Mouse (Mus musculus): ENCODE data around the gene Hdac1. TPM values are rescaled to one million over a fixed set of nuclear protein-coding genes. Genes with fewer than 3 reads are reported as not detected.
A peak's percentile ranks its signal among the peaks of the same experiment; 100 is the strongest.

The Hdac1 gene
- polyA plus RNA-seq, 1 experiment from 2014 or later: 76.0 TPM

GRCm38 (mm10) chr4:129508834-129509600 lies 33.5 kb downstream of the Hdac1 start:
- DNase-seq (ENCODE audit: low spot score) (peak; percentile 28), ATAC-seq (ENCODE audit: low FRiP score) (no peak)
- Histone ChIP-seq H3K4me2 (replicated peaks) (no peak overlapping the region), H3K4me1 (replicated peaks; ENCODE audit: control insufficient read depth, insufficient read depth, low read length) (peaks cover 31% of the 10 kb centered on the region), H3K27me3 (ENCODE audit: control insufficient read depth, insufficient read depth, low read length) (no peaks in the 10 kb centered on the region), H3K9me3 (ENCODE audit: control insufficient read depth, low read length) (no peaks in the 10 kb centered on the region), H3K36me3 (replicated peaks; ENCODE audit: control insufficient read depth, insufficient read depth) (no peaks in the 10 kb centered on the region), H3K4me3 (replicated peaks; ENCODE audit: low read length) (no peak overlapping the region), H3K9ac (no peak overlapping the region), H3K27ac (peak overlapping the region; percentile 21; the same call in 1 of the 2 replicates)
- 42% methylated on average over 15 of the region's 15 CpGs for WGBS

- peaks cover 30% of the 10 kb centered on the region for H3K4me1 ChIP-seq (replicated peaks; ENCODE audit: control insufficient read depth, insufficient read depth, low read length)
- no peak overlapping the region for H3K4me3 ChIP-seq (replicated peaks; ENCODE audit: low read length)
- H3K27me3 ChIP-seq (ENCODE audit: control insufficient read depth, insufficient read depth, low read length): no peaks in the 10 kb centered on the region
- no peak overlapping the region for H3K4me2 ChIP-seq (replicated peaks)
- no peaks in the 10 kb centered on the region for H3K9me3 ChIP-seq (ENCODE audit: control insufficient read depth, low read length)
- no peak for DNase-seq (ENCODE audit: low spot score)
- 73% methylated on average over 3 of the region's 3 CpGs for WGBS
- H3K27ac ChIP-seq: no peak overlapping the region
- H3K9ac ChIP-seq: no peak overlapping the region
- ATAC-seq (ENCODE audit: low FRiP score): no peak
- H3K36me3 ChIP-seq (replicated peaks; ENCODE audit: control insufficient read depth, insufficient read depth): no peaks in the 10 kb centered on the region
Observed at GRCm38 (mm10) chr4:129508237-129508515, 34.3 kb downstream of the Hdac1 start.

DNA sequence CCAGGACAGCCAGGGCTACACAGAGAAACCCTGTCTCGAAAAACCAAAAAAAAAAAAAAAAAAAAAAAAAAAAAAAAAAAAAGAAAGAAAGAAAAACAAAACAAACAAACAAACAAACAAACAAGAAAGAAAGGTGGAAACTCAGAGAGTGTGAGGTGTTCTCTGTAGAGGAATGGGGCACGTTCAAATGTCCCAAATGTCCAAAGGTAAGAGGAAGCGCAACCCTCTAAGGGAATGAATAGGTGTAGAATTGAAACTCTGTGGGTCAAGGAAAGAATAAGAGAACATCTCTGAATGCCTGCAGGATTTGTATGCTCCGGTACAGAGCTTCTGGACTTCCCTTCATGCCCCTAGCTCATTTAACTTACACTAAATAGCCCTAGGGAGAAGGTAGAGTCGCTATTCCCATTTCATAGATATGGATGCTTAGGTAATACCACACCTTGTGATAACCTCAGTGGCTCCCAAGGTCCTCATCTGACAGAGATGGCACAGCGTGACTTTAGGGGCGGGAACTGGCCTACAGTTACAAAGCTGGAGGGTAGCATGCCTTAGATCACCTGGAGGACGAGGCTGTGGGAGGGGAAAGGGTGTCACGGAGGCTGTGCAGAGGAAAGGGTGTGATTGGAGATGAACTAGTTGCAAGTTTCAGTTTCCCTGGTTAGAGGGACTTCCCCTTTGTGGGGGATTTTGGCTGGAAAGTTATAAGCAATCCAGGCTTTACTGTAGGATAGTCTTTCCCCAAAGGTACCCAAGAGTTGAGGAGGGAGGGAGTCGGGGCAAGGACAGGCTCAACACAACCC lies 34.9 kb downstream of the Hdac1 start:
- no peaks in the 10 kb centered on the region for H3K9me3 ChIP-seq (ENCODE audit: control insufficient read depth, low read length)
- no peak overlapping the region for H3K9ac ChIP-seq
- ATAC-seq (ENCODE audit: low FRiP score): no peak
- H3K4me2 ChIP-seq (replicated peaks): no peak overlapping the region
- DNase-seq (ENCODE audit: low spot score): no peak
- peaks cover 25% of the 10 kb centered on the region for H3K4me1 ChIP-seq (replicated peaks; ENCODE audit: control insufficient read depth, insufficient read depth, low read length)
- 73% methylated on average over 9 of the region's 10 CpGs for WGBS
- no peaks in the 10 kb centered on the region for H3K36me3 ChIP-seq (replicated peaks; ENCODE audit: control insufficient read depth, insufficient read depth)
- no peaks in the 10 kb centered on the region for H3K27me3 ChIP-seq (ENCODE audit: control insufficient read depth, insufficient read depth, low read length)
- no peak overlapping the region for H3K4me3 ChIP-seq (replicated peaks; ENCODE audit: low read length)
- no peak overlapping the region for H3K27ac ChIP-seq

DNA sequence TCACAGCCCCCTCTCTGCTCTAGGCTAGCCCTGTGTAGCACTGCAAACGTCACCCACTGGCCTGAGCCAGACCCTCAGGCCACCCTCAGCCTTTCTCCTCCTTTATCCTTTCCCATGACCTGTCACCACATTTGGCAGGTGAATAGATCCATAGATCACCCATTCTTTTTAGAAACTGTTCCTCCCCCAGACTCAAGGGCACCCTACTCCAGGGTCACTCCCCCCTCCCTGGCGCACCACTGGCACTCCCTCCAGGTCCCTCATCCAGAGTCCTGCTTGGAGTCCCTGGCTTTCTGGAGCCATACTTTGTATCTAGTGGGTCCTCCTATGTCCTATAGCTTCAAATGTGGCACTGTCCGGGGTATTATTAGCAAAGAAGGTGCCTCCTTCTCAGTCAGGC lies 37.0 kb downstream of the Hdac1 start:
- Histone ChIP-seq H3K27me3 (ENCODE audit: control insufficient read depth, insufficient read depth, low read length) (no peaks in the 10 kb centered on the region), H3K9me3 (ENCODE audit: control insufficient read depth, low read length) (no peaks in the 10 kb centered on the region), H3K4me1 (replicated peaks; ENCODE audit: control insufficient read depth, insufficient read depth, low read length) (peaks cover 12% of the 10 kb centered on the region; the same call in 1 of the 2 replicates), H3K36me3 (replicated peaks; ENCODE audit: control insufficient read depth, insufficient read depth) (no peaks in the 10 kb centered on the region), H3K27ac (no peak overlapping the region), H3K4me2 (replicated peaks) (no peak overlapping the region), H3K4me3 (replicated peaks; ENCODE audit: low read length) (no peak overlapping the region), H3K9ac (no peak overlapping the region)
- 78% methylated on average over 3 of the region's 3 CpGs for whole genome bisulfite sequencing
- DNase-seq (ENCODE audit: low spot score): no peak
- no peak for ATAC-seq (ENCODE audit: low FRiP score)

DNA sequence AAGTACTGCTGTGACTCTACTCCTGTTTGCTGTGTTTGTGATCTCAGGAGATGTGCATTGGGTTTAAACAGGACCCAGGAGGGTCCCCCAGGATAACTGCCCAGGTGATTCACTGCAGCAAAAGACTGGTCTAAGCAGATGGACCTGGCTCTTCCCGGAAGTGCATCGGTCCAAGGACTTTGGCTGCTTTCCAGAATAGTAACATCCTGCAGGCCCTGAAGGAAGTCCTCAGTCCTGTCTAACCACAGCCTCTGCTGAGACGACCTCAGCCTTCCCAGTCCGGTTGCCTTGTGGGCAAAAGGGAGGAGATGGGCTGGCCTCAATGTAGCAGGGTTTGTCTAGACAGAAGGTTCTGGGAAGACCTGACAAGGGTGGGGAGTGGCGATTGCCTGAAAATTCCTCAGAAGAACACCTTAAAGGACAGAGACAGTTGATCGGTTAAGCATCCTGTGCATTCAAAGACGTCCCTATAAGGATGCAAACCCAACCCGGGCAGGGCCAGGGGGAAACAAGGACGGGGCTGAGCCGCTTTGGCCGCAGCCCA lies 39.5 kb downstream of the Hdac1 start:
- DNase-seq (ENCODE audit: low spot score) (no peak), ATAC-seq (ENCODE audit: low FRiP score) (no peak)
- Histone ChIP-seq H3K4me2 (replicated peaks) (no peak overlapping the region), H3K36me3 (replicated peaks; ENCODE audit: control insufficient read depth, insufficient read depth) (no peaks in the 10 kb centered on the region), H3K4me3 (replicated peaks; ENCODE audit: low read length) (no peak overlapping the region), H3K4me1 (replicated peaks; ENCODE audit: control insufficient read depth, insufficient read depth, low read length) (peaks cover 3% of the 10 kb centered on the region; the same call in 1 of the 2 replicates), H3K27ac (no peak overlapping the region), H3K9me3 (ENCODE audit: control insufficient read depth, low read length) (no peaks in the 10 kb centered on the region), H3K9ac (no peak overlapping the region), H3K27me3 (ENCODE audit: control insufficient read depth, insufficient read depth, low read length) (no peaks in the 10 kb centered on the region)
- 76% methylated on average over 11 of the region's 11 CpGs for WGBS

DNA sequence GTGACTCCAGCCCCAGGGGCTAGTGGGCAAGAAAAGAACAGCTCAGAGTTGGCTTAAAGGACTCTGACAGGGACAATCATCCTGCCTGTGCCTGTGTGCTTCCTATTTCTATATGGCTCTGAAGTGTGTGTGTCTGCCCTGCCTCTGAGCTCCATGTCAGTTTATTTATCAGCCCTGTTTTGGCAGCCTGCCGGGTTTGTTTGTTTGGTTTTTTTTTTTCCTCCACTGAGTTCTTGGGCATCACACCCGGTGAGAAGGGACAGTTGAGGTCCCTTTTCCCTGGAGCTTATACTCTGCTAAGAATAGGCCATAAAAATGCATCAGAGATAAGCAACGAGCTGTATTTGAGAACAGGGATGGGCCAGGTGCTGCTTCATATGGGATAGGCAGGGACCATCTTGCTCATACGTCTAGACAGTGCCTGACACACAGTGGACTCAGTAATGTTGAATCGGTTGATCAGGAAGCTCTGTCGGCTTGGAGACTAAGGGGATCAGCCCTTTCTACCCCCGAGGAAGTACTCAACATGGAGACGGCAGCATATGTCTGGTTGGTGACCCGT lies 40.1 kb downstream of the Hdac1 start:
- Histone ChIP-seq H3K4me1 (replicated peaks; ENCODE audit: control insufficient read depth, insufficient read depth, low read length) (peaks cover 3% of the 10 kb centered on the region; the same call in 1 of the 2 replicates), H3K9me3 (ENCODE audit: control insufficient read depth, low read length) (no peaks in the 10 kb centered on the region), H3K9ac (no peak overlapping the region), H3K27me3 (ENCODE audit: control insufficient read depth, insufficient read depth, low read length) (no peaks in the 10 kb centered on the region), H3K4me3 (replicated peaks; ENCODE audit: low read length) (no peak overlapping the region), H3K36me3 (replicated peaks; ENCODE audit: control insufficient read depth, insufficient read depth) (no peaks in the 10 kb centered on the region), H3K27ac (no peak overlapping the region), H3K4me2 (replicated peaks) (no peak overlapping the region)
- ATAC-seq (ENCODE audit: low FRiP score) (no peak), DNase-seq (ENCODE audit: low spot score) (no peak)
- WGBS: 76% methylated on average over 9 of the region's 9 CpGs

DNA sequence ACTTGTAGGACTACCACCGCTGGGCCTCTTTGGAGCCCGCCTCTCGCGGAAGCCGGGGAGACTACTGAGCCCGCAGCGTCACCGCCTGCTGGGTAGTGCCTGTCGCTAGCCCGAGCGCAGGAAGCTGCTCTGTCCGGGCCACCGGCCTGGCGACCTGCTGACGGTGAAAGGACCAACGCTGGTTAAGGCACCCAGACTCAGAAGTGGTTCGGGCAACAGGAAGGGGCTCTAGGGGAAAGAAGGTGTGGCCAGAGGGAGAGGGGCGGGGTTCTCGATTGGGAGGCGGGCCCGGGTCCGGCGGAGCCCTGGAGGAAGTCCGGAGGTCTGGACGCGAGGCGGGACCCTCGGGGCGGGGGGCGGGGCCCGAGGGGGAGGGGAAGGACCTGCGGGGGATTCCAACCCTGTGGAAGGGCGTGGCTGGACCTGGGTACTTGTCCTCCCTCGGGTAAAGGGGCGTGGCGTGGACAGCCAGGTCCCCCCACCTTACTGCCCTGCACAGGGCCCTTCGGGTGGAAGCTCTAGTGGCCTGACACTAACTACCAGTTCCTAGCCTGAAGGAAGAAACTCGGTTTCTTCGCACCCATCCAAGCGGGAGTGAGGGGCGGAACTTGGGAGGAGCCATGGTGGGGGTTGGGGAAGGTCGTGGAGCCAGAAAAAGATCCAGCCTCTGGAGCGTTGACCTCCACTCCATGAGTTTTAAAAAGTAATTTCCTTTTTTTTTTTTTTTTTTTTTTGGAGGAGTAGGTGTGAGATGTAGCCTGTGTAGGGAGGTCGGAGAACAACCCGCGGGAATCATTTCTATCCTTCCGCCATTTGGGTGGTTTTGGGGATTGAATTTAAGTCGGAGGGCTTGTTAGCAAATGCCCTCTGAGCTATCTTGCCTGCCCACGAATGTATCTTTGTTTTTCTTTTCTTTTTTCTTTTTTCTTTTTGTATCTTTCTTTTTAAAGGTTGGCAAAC lies 41.6 kb downstream of the Hdac1 start:
- H3K27me3 ChIP-seq (ENCODE audit: control insufficient read depth, insufficient read depth, low read length): no peaks in the 10 kb centered on the region
- peak overlapping the region; percentile 87 for H3K4me2 ChIP-seq (replicated peaks)
- H3K27ac ChIP-seq: peak overlapping the region; percentile 58
- H3K9ac ChIP-seq: peak overlapping the region; percentile 59
- H3K36me3 ChIP-seq (replicated peaks; ENCODE audit: control insufficient read depth, insufficient read depth): no peaks in the 10 kb centered on the region
- WGBS: 2% methylated on average over 48 of the region's 49 CpGs
- ATAC-seq (ENCODE audit: low FRiP score) (peak; percentile 70), DNase-seq (ENCODE audit: low spot score) (peak; percentile 62)
- H3K9me3 ChIP-seq (ENCODE audit: control insufficient read depth, low read length): no peaks in the 10 kb centered on the region
- peak overlapping the region; percentile 47 for H3K4me3 ChIP-seq (replicated peaks; ENCODE audit: low read length)
- peaks cover 14% of the 10 kb centered on the region for H3K4me1 ChIP-seq (replicated peaks; ENCODE audit: control insufficient read depth, insufficient read depth, low read length)

GRCm38 (mm10) chr4:129500017-129500416 lies 42.5 kb downstream of the Hdac1 start:
- Histone ChIP-seq H3K4me1 (replicated peaks; ENCODE audit: control insufficient read depth, insufficient read depth, low read length) (peaks cover 19% of the 10 kb centered on the region), H3K27ac (no peak overlapping the region), H3K9me3 (ENCODE audit: control insufficient read depth, low read length) (no peaks in the 10 kb centered on the region), H3K9ac (0 out of 2 replicates have a peak overlapping the region, but pooled peaks have one; percentile 59), H3K36me3 (replicated peaks; ENCODE audit: control insufficient read depth, insufficient read depth) (no peaks in the 10 kb centered on the region), H3K4me2 (replicated peaks) (peak overlapping the region; percentile 87), H3K27me3 (ENCODE audit: control insufficient read depth, insufficient read depth, low read length) (no peaks in the 10 kb centered on the region), H3K4me3 (replicated peaks; ENCODE audit: low read length) (no peak overlapping the region)
- no peak for DNase-seq (ENCODE audit: low spot score)
- ATAC-seq (ENCODE audit: low FRiP score): no peak
- 78% methylated on average over 8 of the region's 8 CpGs for WGBS
